Mouse (Mus musculus) kidney, postnatal 14 days (tissue): ENCODE measurements around the gene Phldb1.

Experiments used
- DNase-seq: peaks from one replicate; pipeline ENCODE4 v3.0.0; 2022; ENCODE audit warnings: mixed read lengths

Gene Phldb1

GRCm38 (mm10) chr9:44726431-44727146, 8.4 kb downstream of the Phldb1 start:
- peak; percentile 67 for DNase-seq

GRCm38 (mm10) chr9:44724665-44725064, 10.3 kb downstream of the Phldb1 start:
- DNase-seq: no peak

GRCm38 (mm10) chr9:44724223-44724622, 10.8 kb downstream of the Phldb1 start:
- DNase-seq: peak; percentile 59

- no peak for DNase-seq
Observed at GRCm38 (mm10) chr9:44723521-44724041, 11.4 kb downstream of the Phldb1 start.

- DNase-seq: peak; percentile 53
Observed at GRCm38 (mm10) chr9:44723008-44723407, 12.0 kb downstream of the Phldb1 start.

- DNase-seq: no peak
Observed at GRCm38 (mm10) chr9:44722575-44722974, 12.4 kb downstream of the Phldb1 start.

GRCm38 (mm10) chr9:44721877-44722186, 13.2 kb downstream of the Phldb1 start:
- DNase-seq: no peak

GRCm38 (mm10) chr9:44721154-44721876, 13.7 kb downstream of the Phldb1 start:
- DNase-seq: peak; percentile 92

GRCm38 (mm10) chr9:44720358-44721153, 14.4 kb downstream of the Phldb1 start:
- DNase-seq: no peak

- DNase-seq: no peak
Observed at GRCm38 (mm10) chr9:44719632-44720357, 15.2 kb downstream of the Phldb1 start.

GRCm38 (mm10) chr9:44718937-44719631, 15.9 kb downstream of the Phldb1 start:
- DNase-seq: no peak

- DNase-seq: peak; percentile 77
Observed at GRCm38 (mm10) chr9:44717822-44718242, 17.2 kb downstream of the Phldb1 start.

GRCm38 (mm10) chr9:44716997-44717821, 17.8 kb downstream of the Phldb1 start:
- no peak for DNase-seq

- no peak for DNase-seq
Observed at GRCm38 (mm10) chr9:44715705-44716362, 19.2 kb downstream of the Phldb1 start.

GRCm38 (mm10) chr9:44715109-44715508, 19.9 kb downstream of the Phldb1 start:
- no peak for DNase-seq

- DNase-seq: no peak
Observed at GRCm38 (mm10) chr9:44713574-44713973, 21.4 kb downstream of the Phldb1 start.

- no peak for DNase-seq
Observed at GRCm38 (mm10) chr9:44713080-44713479, 21.9 kb downstream of the Phldb1 start.

- no peak for DNase-seq
Observed at GRCm38 (mm10) chr9:44711602-44712001, 23.4 kb downstream of the Phldb1 start.

GRCm38 (mm10) chr9:44710213-44710612, 24.8 kb downstream of the Phldb1 start:
- DNase-seq: no peak

GRCm38 (mm10) chr9:44709600-44709999, 25.4 kb downstream of the Phldb1 start:
- DNase-seq: no peak

- DNase-seq: no peak
Observed at GRCm38 (mm10) chr9:44708925-44709324, 26.1 kb downstream of the Phldb1 start.
